Mouse (Mus musculus) G1E (cell line): ENCODE measurements around the gene Mfsd4b3.

Experiments used
- CTCF ChIP-seq: IDR thresholded peaks from 2 replicates; pipeline ENCODE4 v1.5.1; 2012; ENCODE audit warnings: low read depth, low read length, inconsistent platforms, mixed read lengths
- POLR2AphosphoS5 ChIP-seq: IDR thresholded peaks from 2 replicates; pipeline ENCODE4 v1.6.1; 2012; ENCODE audit warnings: low read depth, low read length, inconsistent platforms; ENCODE audit not compliant: insufficient replicate concordance

GRCm38 (mm10) chr10:39956340-39956878 lies 3.5 kb downstream of the Mfsd4b3 start:
- TF ChIP-seq POLR2AphosphoS5 (no peak), CTCF (no peak)
